Mouse (Mus musculus) bone marrow, adult 2 months (tissue): ENCODE results near the gene Gm11111. TPM values are rescaled to one million over a fixed set of nuclear protein-coding genes. Genes with fewer than 3 reads are reported as not detected.

ENCODE experiments used
- H3K27ac ChIP-seq: fragments of 200-500 bp; 2 replicates; pipeline ENCODE4 v1.5.1; 2012; ENCODE audit warnings: low read depth, mild to moderate bottlenecking, control low read depth, inconsistent platforms, low read length; ENCODE audit not compliant: control insufficient read depth, poor library complexity, insufficient read depth
- H3K4me1 ChIP-seq: fragments of 200-500 bp; 2 replicates; pipeline ENCODE4 v1.6.1; 2011; ENCODE audit warnings: low read length; ENCODE audit not compliant: control insufficient read depth, insufficient read depth
- H3K4me3 ChIP-seq: fragments of 200-500 bp; replicated peaks from 2 replicates; pipeline ENCODE3; 2011; ENCODE audit warnings: mild to moderate bottlenecking, low read depth, low read length, control low read depth; ENCODE audit not compliant: control insufficient read depth
- CTCF ChIP-seq: fragments of 200-500 bp; IDR thresholded peaks from 2 replicates; pipeline ENCODE4 v1.5.1; 2011; ENCODE audit warnings: low read length, control low read depth; ENCODE audit not compliant: control insufficient read depth, insufficient read depth
- POLR2A ChIP-seq: fragments of 200-500 bp; IDR thresholded peaks from 2 replicates; pipeline ENCODE4 v1.6.1; 2011; ENCODE audit warnings: low read depth, mild to moderate bottlenecking, control low read depth, low read length, borderline replicate concordance; ENCODE audit not compliant: control insufficient read depth
- WGBS: fragments of 180-500 bp; shearing (Covaris S2); methylation state at CpG from one replicate; pipeline ENCODE4 v1.1.7; 2018; 5-methylcytosine and 5-hydroxymethylcytosine counted together
- polyA plus RNA-seq: library from polyadenylated mRNA; stranded (reverse); fragments of >200 nt; gene quantifications from 2 replicates; pipeline ENCODE4 v1.2.4, GENCODE M21; 2011; ENCODE audit warnings: low replicate concordance; ENCODE audit not compliant: missing spikeins, insufficient read depth, insufficient read length

Gene Gm11111
- not detected in 2 replicates for polyA plus RNA-seq

- H3K4me3 ChIP-seq, result no peak within 1 kb of the TSS
- no peak within 1 kb of the TSS for H3K27ac ChIP-seq
- TF ChIP-seq POLR2A, result no peak
- no peak for TF ChIP-seq CTCF
- no peaks in the 10 kb centered on the region for H3K4me1 ChIP-seq
Observed at GRCm38 (mm10) chr5:98552395-98552794, at the start of gene Gm11111. TSS of gene Gm11111 (plus strand) at chr5:98552695.

DNA sequence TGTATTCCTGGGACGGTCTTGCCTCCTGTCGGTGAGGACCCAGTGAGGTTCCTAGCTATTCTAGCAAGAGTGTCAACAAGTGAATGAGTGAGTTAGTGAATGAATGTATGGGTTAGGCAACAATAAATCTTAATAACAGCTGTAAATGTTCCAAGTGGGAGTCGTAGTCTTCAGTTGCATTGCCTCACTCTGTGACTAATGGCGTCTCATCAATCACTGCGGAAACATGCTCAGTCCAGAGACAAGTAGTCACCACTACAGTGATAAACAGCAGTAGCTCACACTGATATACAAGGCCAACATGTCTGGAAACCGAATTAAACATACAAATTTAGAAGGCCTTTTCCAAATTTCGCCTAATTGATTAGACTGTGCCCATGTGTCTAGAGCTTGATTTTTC is 36.3 kb upstream of the Gm11111 start:
- H3K27ac ChIP-seq, result no peak overlapping the region
- WGBS, result 75% methylated on average over 7 of the region's 7 CpGs
- H3K4me3 ChIP-seq, result no peak overlapping the region
- no peak for TF ChIP-seq POLR2A
- no peak for TF ChIP-seq CTCF
- no peaks in the 10 kb centered on the region for H3K4me1 ChIP-seq

- Histone ChIP-seq H3K4me1 (no peaks in the 10 kb centered on the region), H3K4me3 (no peak overlapping the region), H3K27ac (no peak overlapping the region)
- TF ChIP-seq POLR2A (no peak), CTCF (no peak)
- WGBS, result 79% methylated on average over 2 of the region's 2 CpGs
Observed at GRCm38 (mm10) chr5:98520118-98520517, 32.4 kb upstream of the Gm11111 start.

- Histone ChIP-seq H3K4me3 (no peak overlapping the region), H3K27ac (no peak overlapping the region), H3K4me1 (no peaks in the 10 kb centered on the region)
- WGBS, result 78% methylated on average over 7 of the region's 7 CpGs
- TF ChIP-seq CTCF (no peak), POLR2A (no peak)
Observed at GRCm38 (mm10) chr5:98522270-98522977, 30.1 kb upstream of the Gm11111 start.

DNA sequence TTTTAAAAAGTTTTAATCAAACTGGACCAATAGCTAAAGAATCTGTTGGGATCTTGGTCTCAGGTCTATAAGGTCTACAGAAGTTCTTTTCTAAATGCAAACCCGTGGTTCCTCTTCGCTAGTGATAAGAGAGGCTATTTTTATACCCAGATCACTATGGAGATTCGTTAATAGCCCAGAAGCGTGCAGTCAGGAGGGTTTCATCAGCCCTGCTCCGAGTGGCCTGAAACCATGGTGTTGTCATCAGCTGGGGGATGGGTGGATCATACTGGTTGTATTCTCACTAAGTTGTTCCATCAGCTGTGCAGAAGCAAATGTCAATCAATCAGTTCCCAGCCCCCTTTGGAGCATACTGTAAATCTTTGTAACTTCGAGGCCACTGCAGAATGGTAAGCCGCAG is 29.4 kb upstream of the Gm11111 start:
- TF ChIP-seq POLR2A (no peak), CTCF (no peak)
- Histone ChIP-seq H3K4me3 (no peak overlapping the region), H3K27ac (no peak overlapping the region), H3K4me1 (no peaks in the 10 kb centered on the region)
- 73% methylated on average over 7 of the region's 7 CpGs for WGBS

DNA sequence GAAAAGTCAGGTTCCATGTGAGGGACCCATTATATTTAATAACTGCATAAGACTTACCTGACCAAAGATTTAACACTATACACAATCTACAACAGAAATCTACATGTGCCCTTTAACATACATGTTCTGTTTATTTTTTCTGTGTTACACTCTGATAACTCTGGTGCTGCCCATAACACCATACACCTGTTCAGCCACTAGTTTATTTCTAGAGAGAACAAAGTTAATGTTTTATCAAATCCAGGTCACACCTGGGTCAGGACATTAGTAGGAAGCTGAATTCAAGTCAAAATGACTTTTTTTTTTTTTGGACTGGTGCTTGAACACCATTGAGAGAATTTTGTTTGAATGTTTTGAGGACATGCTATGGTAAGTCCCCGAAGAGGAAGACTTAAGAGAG is 28.7 kb upstream of the Gm11111 start:
- WGBS, result 66% methylated on average over 1 of the region's 1 CpGs
- TF ChIP-seq POLR2A, result no peak

DNA sequence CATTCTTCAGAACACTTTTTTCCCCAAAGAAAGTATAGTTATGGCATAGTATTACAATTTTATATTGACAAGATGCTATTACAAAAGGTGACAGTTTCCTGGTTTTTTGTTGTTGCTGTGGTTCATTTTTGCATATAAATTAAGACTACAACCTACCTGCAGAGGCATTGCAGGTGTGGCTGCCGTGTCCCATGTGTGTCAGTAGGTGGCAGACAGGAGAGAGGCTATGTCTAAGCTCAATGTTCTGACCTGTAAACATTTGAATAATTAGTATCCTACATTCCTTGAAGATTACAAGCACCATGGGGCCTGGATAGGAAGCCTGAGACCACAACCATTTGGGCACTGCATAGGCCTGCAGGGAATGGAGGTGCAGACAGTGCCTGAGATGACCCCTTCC is 11.2 kb upstream of the Gm11111 start:
- Histone ChIP-seq H3K4me3 (no peak overlapping the region), H3K4me1 (no peaks in the 10 kb centered on the region), H3K27ac (no peak overlapping the region)
- 55% methylated on average over 1 of the region's 1 CpGs for WGBS
- TF ChIP-seq CTCF, result no peak
- no peak for TF ChIP-seq POLR2A

More for the DNA sequence above, 28.7 kb upstream of the Gm11111 start:
- Histone ChIP-seq H3K4me3 (no peak overlapping the region), H3K4me1 (no peaks in the 10 kb centered on the region), H3K27ac (no peak overlapping the region)

DNA sequence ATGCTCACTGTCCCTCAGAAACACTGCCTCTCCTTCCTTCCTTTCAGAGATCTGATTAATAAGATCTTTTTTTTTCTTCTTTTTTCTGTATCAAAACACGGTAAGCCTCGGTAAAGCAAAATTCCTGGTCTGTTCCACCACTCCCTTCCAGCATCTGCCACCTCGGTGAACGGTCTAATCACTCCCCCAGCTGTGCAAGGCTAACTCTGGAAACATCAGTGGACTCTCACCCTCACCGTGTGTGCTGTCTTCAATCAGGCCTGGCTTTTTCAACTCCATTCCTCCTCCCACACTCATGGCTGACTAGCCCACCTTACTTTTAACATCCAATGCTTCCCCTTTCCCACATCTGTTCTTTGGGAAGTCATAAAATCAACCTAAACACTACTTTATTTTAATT is 2.2 kb upstream of the Gm11111 start:
- 69% methylated on average over 5 of the region's 5 CpGs for WGBS
- no peak for TF ChIP-seq CTCF
- TF ChIP-seq POLR2A, result no peak
- Histone ChIP-seq H3K4me3 (no peak overlapping the region), H3K4me1 (no peaks in the 10 kb centered on the region), H3K27ac (no peak overlapping the region)

GRCm38 (mm10) chr5:98550873-98551272 is 1.6 kb upstream of the Gm11111 start:
- Histone ChIP-seq H3K4me1 (no peaks in the 10 kb centered on the region), H3K4me3 (no peak overlapping the region), H3K27ac (no peak overlapping the region)
- 54% methylated on average over 1 of the region's 1 CpGs for WGBS
- no peak for TF ChIP-seq POLR2A
- TF ChIP-seq CTCF, result no peak
